8 mouse cellular contexts compared by ENCODE assay signal in genomic region chr4:114999773-115000428, GRCm38 (mm10). TPM values are rescaled to one million over a fixed set of nuclear protein-coding genes. Genes with fewer than 3 reads are reported as not detected.
DNase-seq lines count a peak whose midpoint lies in the region; ATAC-seq and TF ChIP-seq lines count a peak whose summit lies in the region.

Gene Stil, plus strand, starts transcription at chr4:115000159.

- H3K4me2 ChIP-seq in heart, embryonic 15.5 days: peak within 1 kb of the TSS; percentile 75
- H3K4me2 ChIP-seq in liver, embryonic 14.5 days (ENCODE audit: low read depth): peak within 1 kb of the TSS; percentile 97
- peak within 1 kb of the TSS; percentile 68 for H3K4me2 ChIP-seq in neural tube, embryonic 11.5 days (ENCODE audit: low read depth)
- H3K4me2 ChIP-seq in stomach, postnatal 0 days (replicated peaks; ENCODE audit: low read depth): peak within 1 kb of the TSS; percentile 77

- peak within 1 kb of the TSS; percentile 94 for H3K27ac ChIP-seq in forebrain, embryonic 10.5 days
- peak within 1 kb of the TSS; percentile 95 for H3K27ac ChIP-seq in heart, embryonic 15.5 days
- peak within 1 kb of the TSS; percentile 88 for H3K27ac ChIP-seq in liver, embryonic 14.5 days
- peak within 1 kb of the TSS; percentile 88 for H3K27ac ChIP-seq in neural tube, embryonic 11.5 days (ENCODE audit: low read depth, low read length)
- peak within 1 kb of the TSS; percentile 95 for H3K27ac ChIP-seq in stomach, postnatal 0 days (replicated peaks)

- peaks cover 26% of the 10 kb centered on the region for H3K4me1 ChIP-seq in forebrain, embryonic 10.5 days
- peaks cover 13% of the 10 kb centered on the region for H3K4me1 ChIP-seq in heart, embryonic 15.5 days (replicated peaks)
- peaks cover 12 to 15% of the 10 kb centered on the region in 2 experiments for H3K4me1 ChIP-seq in liver, embryonic 14.5 days (replicated peaks; ENCODE audit: control insufficient read depth in 2 of 2, insufficient read depth in 2 of 2, low read length in 1 of 2)
- H3K4me1 ChIP-seq in neural tube, embryonic 11.5 days (ENCODE audit: control insufficient read depth, insufficient read depth, low read length): 0 out of 2 replicates have a peak, but pooled peaks cover 5% of the 10 kb centered on the region
- H3K4me1 ChIP-seq in stomach, postnatal 0 days (replicated peaks; ENCODE audit: control insufficient read depth, insufficient read depth): no peaks in the 10 kb centered on the region; the same call in 1 of the 2 replicates

- peaks cover 23% of the 10 kb centered on the region for H3K36me3 ChIP-seq in forebrain, embryonic 10.5 days (replicated peaks)
- peaks cover 14% of the 10 kb centered on the region for H3K36me3 ChIP-seq in heart, embryonic 15.5 days
- H3K36me3 ChIP-seq in liver, embryonic 14.5 days (replicated peaks; ENCODE audit: control insufficient read depth, insufficient read depth, low read depth): peaks cover 19% of the 10 kb centered on the region
- H3K36me3 ChIP-seq in neural tube, embryonic 11.5 days (ENCODE audit: control insufficient read depth, insufficient read depth, low read length): no peaks in the 10 kb centered on the region
- H3K36me3 ChIP-seq in stomach, postnatal 0 days (ENCODE audit: control insufficient read depth, insufficient read depth, low read length): no peaks in the 10 kb centered on the region

- peak; percentile 92 for DNase-seq in CD8-positive naive resting alpha-beta T cell, adult 2 months (ENCODE audit: low read depth in 2 of 2, low spot score in 2 of 2)
- peak; percentile 94 for DNase-seq in c-Kit-positive CD71-negative TER-119-negative erythroid progenitor cells, embryonic 14.5 days (ENCODE audit: low read depth)
- DNase-seq in forebrain, embryonic 10.5 days (ENCODE audit: extremely low spot score, low spot score): peak; percentile 98
- DNase-seq in kidney, postnatal 25 days: peak; percentile 97 to 99
- peak; percentile 96 to 98 (median 98) for DNase-seq in liver, embryonic 14.5 days (ENCODE audit: low read depth in 3 of 3, low spot score in 3 of 3)
- DNase-seq in neural tube, embryonic 11.5 days (ENCODE audit: low spot score): peak; percentile 97
- DNase-seq in stomach, postnatal 0 days (ENCODE audit: low spot score): peak; percentile 98

- H3K9ac ChIP-seq in heart, embryonic 15.5 days: peak within 1 kb of the TSS; percentile 72
- H3K9ac ChIP-seq in liver, embryonic 14.5 days (replicated peaks): peak within 1 kb of the TSS; percentile 95
- peak within 1 kb of the TSS; percentile 72 for H3K9ac ChIP-seq in neural tube, embryonic 11.5 days (ENCODE audit: low read length)
- H3K9ac ChIP-seq in stomach, postnatal 0 days (ENCODE audit: low read length): peak within 1 kb of the TSS; percentile 72

- WGBS in forebrain, embryonic 10.5 days: under 1% methylated on average over 52 of the region's 52 CpGs
- under 1% methylated on average over 52 of the region's 52 CpGs for WGBS in heart, embryonic 15.5 days
- under 1% methylated on average over 52 of the region's 52 CpGs for WGBS in liver, embryonic 14.5 days (ENCODE audit: insufficient replicate concordance)
- under 1% methylated on average over 52 of the region's 52 CpGs for WGBS in neural tube, embryonic 11.5 days
- WGBS in stomach, postnatal 0 days: under 1% methylated on average over 52 of the region's 52 CpGs

- peak; percentile 45 for TF ChIP-seq CTCF in liver, embryonic 14.5 days (IDR thresholded peaks at IDR 0.05; ENCODE audit: low read depth)
- TF ChIP-seq CTCF in stomach, postnatal 0 days (IDR thresholded peaks at IDR 0.05; ENCODE audit: low read depth): peak; percentile 39; the same call in 1 of the 2 replicates

- peak; percentile 100 for ATAC-seq in heart, embryonic 15.5 days (replicated peaks; ENCODE audit: insufficient number of reproducible peaks, insufficient read depth, low FRiP score, low read depth)
- peak; percentile 99 for ATAC-seq in liver, embryonic 14.5 days (ENCODE audit: insufficient read depth)
- ATAC-seq in neural tube, embryonic 11.5 days (ENCODE audit: insufficient read depth, low FRiP score, low TSS enrichment): peak; percentile 100
- ATAC-seq in stomach, postnatal 0 days (ENCODE audit: low FRiP score, low TSS enrichment): peak; percentile 100

- H3K9me3 ChIP-seq in forebrain, embryonic 10.5 days: no peaks in the 10 kb centered on the region
- H3K9me3 ChIP-seq in heart, embryonic 15.5 days (replicated peaks): no peaks in the 10 kb centered on the region
- H3K9me3 ChIP-seq in liver, embryonic 14.5 days (ENCODE audit: control insufficient read depth, low read length): no peaks in the 10 kb centered on the region
- no peaks in the 10 kb centered on the region for H3K9me3 ChIP-seq in neural tube, embryonic 11.5 days (ENCODE audit: control insufficient read depth, low read length)
- H3K9me3 ChIP-seq in stomach, postnatal 0 days (ENCODE audit: control insufficient read depth, low read length): no peaks in the 10 kb centered on the region

- H3K27me3 ChIP-seq in forebrain, embryonic 10.5 days (ENCODE audit: poor library complexity, severe bottlenecking): no peaks in the 10 kb centered on the region
- no peaks in the 10 kb centered on the region for H3K27me3 ChIP-seq in heart, embryonic 15.5 days
- no peaks in the 10 kb centered on the region for H3K27me3 ChIP-seq in liver, embryonic 14.5 days (ENCODE audit: control insufficient read depth, insufficient read depth, low read length)
- no peaks in the 10 kb centered on the region for H3K27me3 ChIP-seq in neural tube, embryonic 11.5 days (ENCODE audit: control insufficient read depth, insufficient read depth, low read length)
- H3K27me3 ChIP-seq in stomach, postnatal 0 days (ENCODE audit: control insufficient read depth, insufficient read depth, low read length): no peaks in the 10 kb centered on the region

- TF ChIP-seq EP300 in liver, embryonic 14.5 days (IDR thresholded peaks at IDR 0.05; ENCODE audit: low read depth): peak; percentile 38; the same call in 1 of the 2 replicates
- TF ChIP-seq EP300 in stomach, postnatal 0 days (optimal IDR thresholded peaks at IDR 0.05): no peak

- H3K4me3 ChIP-seq in forebrain, embryonic 10.5 days: peak within 1 kb of the TSS; percentile 76
- H3K4me3 ChIP-seq in heart, embryonic 15.5 days: peak within 1 kb of the TSS; percentile 79
- H3K4me3 ChIP-seq in liver, embryonic 14.5 days (ENCODE audit: insufficient read depth in 1 of 2, low read depth in 2 of 2, low read length in 2 of 2): peak within 1 kb of the TSS; percentile 89 to 97
- peak within 1 kb of the TSS; percentile 74 for H3K4me3 ChIP-seq in neural tube, embryonic 11.5 days (ENCODE audit: low read depth, low read length)
- peak within 1 kb of the TSS; percentile 65 for H3K4me3 ChIP-seq in stomach, postnatal 0 days (ENCODE audit: low read depth, low read length)

RNA-seq across cellular contexts. Expression of gene Stil, which starts in this region (rescaled TPM):
- polyA plus RNA-seq in forebrain, embryonic 10.5 days (2016; fragmentation: Nextera tagmentation; extraction: Ambion mirVana): 22.0 and 24.3 TPM in 2 replicates
- polyA plus RNA-seq in heart, embryonic 15.5 days (2015; fragmentation: Nextera tagmentation; extraction: Ambion mirVana): 6.5 and 8.4 TPM in 2 replicates
- polyA plus RNA-seq in liver, embryonic 14.5 days (2012; rRNA removed): 6.1 and 8.7 TPM in 2 replicates
- 12.1 and 12.9 TPM in 2 replicates for polyA plus RNA-seq in liver, embryonic 14.5 days (2014; fragmentation: Nextera tagmentation; extraction: Ambion mirVana)
- 15.3 and 18.9 TPM in 2 replicates for polyA plus RNA-seq in neural tube, embryonic 11.5 days (2014; fragmentation: Nextera tagmentation; extraction: Ambion mirVana)
- polyA plus RNA-seq in stomach, postnatal 0 days (2015; fragmentation: Nextera tagmentation; extraction: Ambion mirVana): 1.7 and 1.8 TPM in 2 replicates

Comparison
In these comparisons a context has a peak if more than half of its experiments do, and no peak if none do; other contexts are left out.
1. Peak in every context shown above with its lines: DNase-seq, ATAC-seq, H3K4me3 ChIP-seq and H3K27ac ChIP-seq.